Mouse (Mus musculus) left cerebral cortex, adult 8-10 months (tissue): ENCODE measurements around the gene Ccdc15. TPM values are rescaled to one million over a fixed set of nuclear protein-coding genes. Genes with fewer than 3 reads are reported as not detected.

Experiments used
- DNase-seq, 2 experiments: peaks; one replicate each; pipeline ENCODE4 v3.0.0; 2022; ENCODE audit warnings: low spot score in 2 of 2
- total RNA-seq, 4 experiments: library from RNA; stranded (reverse); gene quantifications; 2 replicates each; pipeline ENCODE4 v1.2.4; 2022

Ccdc15 gene
- total RNA-seq, 4 experiments from 2014 or later: 2.6 to 4.1 (median 3.0) TPM

- no peak for DNase-seq
These were observed 115.7 kb downstream of the Ccdc15 start for GRCm38 (mm10) chr9:37232201-37233195.

- no peak for DNase-seq
These were observed 117.6 kb downstream of the Ccdc15 start for GRCm38 (mm10) chr9:37230486-37231195.

GRCm38 (mm10) chr9:37229880-37230325 is 118.3 kb downstream of the Ccdc15 start:
- DNase-seq: peak; percentile 32 to 47

Other genes starting within 250 kb of the Ccdc15 start
- 10 to 100 TPM; 74.9 to 86.8 (median 78.3) TPM for gene Pknox2, start 201.0 kb downstream of the Ccdc15 start, total RNA-seq
- 10 to 100 TPM in 3 of 4 experiments, 1 to 10 TPM in 1; 8.7 to 11.5 (median 10.7) TPM for gene Tmem218, start 140.2 kb downstream of the Ccdc15 start, total RNA-seq
- gene Slc37a2, start 92.7 kb downstream of the Ccdc15 start, total RNA-seq: 1 to 10 TPM; 1.9 to 6.6 (median 3.7) TPM
- 10 to 100 TPM; 54.1 to 63.1 (median 57.4) TPM for gene Hepacam, start 18.9 kb upstream of the Ccdc15 start, total RNA-seq
- 1 to 10 TPM; 6.4 to 8.2 (median 6.6) TPM for gene Robo4, start 53.5 kb upstream of the Ccdc15 start, total RNA-seq
- 10 to 100 TPM; 11.7 to 19.2 (median 15.1) TPM for gene Robo3, start 84.8 kb upstream of the Ccdc15 start, total RNA-seq
- gene Msantd2, start 140.9 kb upstream of the Ccdc15 start, total RNA-seq: 10 to 100 TPM; 19.8 to 24.6 (median 22.9) TPM
- 10 to 100 TPM; 16.1 to 20.5 (median 16.6) TPM for gene Esam, start 179.6 kb upstream of the Ccdc15 start, total RNA-seq
- 1 to 10 TPM; 2.8 to 4.6 (median 3.8) TPM for gene Vsig2, start 190.8 kb upstream of the Ccdc15 start, total RNA-seq
- gene Nrgn, start 204.5 kb upstream of the Ccdc15 start, total RNA-seq: 1,000 to 10,000 TPM; 1,419 to 1,602 (median 1,517) TPM
- gene Siae, start 207.3 kb upstream of the Ccdc15 start, total RNA-seq: 10 to 100 TPM; 15.0 to 18.3 (median 16.8) TPM